Mouse (Mus musculus) testis, adult 2 months (tissue): ENCODE results near the gene Esrra.

Experiments used
- CTCF ChIP-seq: fragments of 200-500 bp; IDR thresholded peaks from 2 replicates; pipeline ENCODE4 v1.5.1; 2012; ENCODE audit warnings: low read depth, mild to moderate bottlenecking, inconsistent platforms, low read length, moderate library complexity; ENCODE audit not compliant: control insufficient read depth, insufficient read depth, insufficient replicate concordance
- POLR2A ChIP-seq: fragments of 200-500 bp; IDR thresholded peaks from 2 replicates; pipeline ENCODE4 v1.6.1; 2012; ENCODE audit warnings: low read depth, mild to moderate bottlenecking, inconsistent platforms, low read length, moderate library complexity; ENCODE audit not compliant: control insufficient read depth

DNA sequence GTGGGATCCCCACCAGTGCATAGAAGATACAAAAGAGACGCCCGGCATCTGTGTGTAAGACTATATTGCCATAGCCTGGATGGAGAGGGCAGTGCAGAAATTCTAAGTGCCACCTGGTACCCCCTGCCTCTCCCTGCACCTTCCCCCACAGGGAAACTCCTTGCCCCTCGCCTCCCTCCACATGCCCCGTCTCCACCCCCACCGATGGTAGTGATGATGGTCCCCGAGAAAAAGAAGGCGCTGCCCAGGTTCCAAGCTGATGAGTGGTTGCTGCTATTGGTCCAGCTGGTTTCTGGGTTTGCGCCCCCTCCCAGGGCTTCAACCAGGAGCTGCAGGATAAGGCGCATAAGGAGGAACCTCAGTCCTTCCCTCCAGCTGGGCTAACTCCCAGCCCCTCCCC is 6.5 kb upstream of the Esrra start:
- TF ChIP-seq CTCF (no peak), POLR2A (no peak)
